Mouse (Mus musculus) liver, postnatal 0 days (tissue): Measurements from ENCODE around the gene Tnik. TPM values are rescaled to one million over a fixed set of nuclear protein-coding genes. Genes with fewer than 3 reads are reported as not detected.

Experiments used
- ATAC-seq: fragments of 200-750 bp; cut with Nextera tagmentation; 2 replicates; pipeline ENCODE4 v1.8.0; 2017; ENCODE audit warnings: mild to moderate bottlenecking, moderate library complexity
- DNase-seq: peaks from one replicate; pipeline ENCODE4 v3.0.0-alpha.2; 2016
- H3K27ac ChIP-seq: fragments of 300-500 bp; sonication (generic); 2 replicates; pipeline ENCODE4 v1.5.1; 2014; ENCODE audit warnings: antibody characterized with exemption, moderate library complexity, mild to moderate bottlenecking, low read depth
- H3K27me3 ChIP-seq: fragments of 300-500 bp; sonication (generic); 2 replicates; pipeline ENCODE4 v1.6.1; 2014; ENCODE audit warnings: low read length, control low read depth, mixed read lengths; ENCODE audit not compliant: insufficient read depth
- H3K36me3 ChIP-seq: fragments of 300-500 bp; sonication (generic); replicated peaks from 2 replicates; pipeline ENCODE4 v1.6.1; 2014; ENCODE audit warnings: mild to moderate bottlenecking, control low read depth, low read length, moderate library complexity, mixed read lengths; ENCODE audit not compliant: insufficient read depth
- H3K4me1 ChIP-seq: fragments of 300-500 bp; sonication (generic); 2 replicates; pipeline ENCODE4 v1.6.1; 2014; ENCODE audit warnings: antibody characterized with exemption, mild to moderate bottlenecking, control low read depth; ENCODE audit not compliant: insufficient read depth
- H3K4me2 ChIP-seq: fragments of 300-500 bp; sonication (generic); 2 replicates; pipeline ENCODE4 v1.6.1; 2014; ENCODE audit warnings: low read depth, mild to moderate bottlenecking, low read length, moderate library complexity, mixed read lengths
- H3K4me3 ChIP-seq: fragments of 300-500 bp; sonication (generic); 2 replicates; pipeline ENCODE4 v1.5.1; 2014; ENCODE audit warnings: low read depth, low read length
- H3K9ac ChIP-seq: fragments of 300-500 bp; sonication (generic); replicated peaks from 2 replicates; pipeline ENCODE4 v1.6.1; 2014; ENCODE audit warnings: mild to moderate bottlenecking, moderate library complexity
- H3K9me3 ChIP-seq: fragments of 300-500 bp; sonication (generic); 2 replicates; pipeline ENCODE4 v1.6.1; 2016; ENCODE audit warnings: mild to moderate bottlenecking, control low read depth, low read length, mixed read lengths
- CTCF ChIP-seq: sonication (generic); IDR thresholded peaks from 2 replicates; pipeline ENCODE4 v1.5.1; 2016; ENCODE audit warnings: antibody characterized with exemption, low read depth
- EP300 ChIP-seq: IDR thresholded peaks from 2 replicates; pipeline ENCODE4 v1.6.1; 2016; ENCODE audit warnings: antibody characterized with exemption, low read depth, mild to moderate bottlenecking
- WGBS: fragments of 180-500 bp; shearing (Covaris S2); extraction: QIAGEN DNeasy Blood & Tissue Kit; methylation state at CpG from one replicate; pipeline ENCODE4 v1.1.7; 2014; ENCODE audit not compliant: insufficient replicate concordance; 5-methylcytosine and 5-hydroxymethylcytosine counted together
- polyA plus RNA-seq: library from polyadenylated mRNA; unstranded; fragments of >200 nt; fragmentation: Nextera tagmentation; extraction: Ambion mirVana; gene quantifications from 2 replicates; pipeline ENCODE4 v1.2.1, GENCODE M21; 2015

Tnik gene
- polyA plus RNA-seq, 1 experiment from 2014 or later: 1.0 TPM

GRCm38 (mm10) chr3:28334547-28334946 is 71.5 kb downstream of the Tnik start:
- Histone ChIP-seq H3K9me3 (no peaks in the 10 kb centered on the region), H3K27ac (no peak overlapping the region), H3K4me1 (no peaks in the 10 kb centered on the region), H3K4me2 (no peak overlapping the region), H3K27me3 (no peaks in the 10 kb centered on the region), H3K9ac (no peak overlapping the region), H3K4me3 (no peak overlapping the region), H3K36me3 (no peaks in the 10 kb centered on the region)
- WGBS: 88% methylated on average over 1 of the region's 1 CpGs
- DNase-seq: no peak
- TF ChIP-seq EP300 (no peak), CTCF (no peak)
- no peak for ATAC-seq

GRCm38 (mm10) chr3:28340071-28340470 is 77.1 kb downstream of the Tnik start:
- no peaks in the 10 kb centered on the region for H3K4me1 ChIP-seq
- no peak overlapping the region for H3K4me3 ChIP-seq
- WGBS: 68% methylated on average over 8 of the region's 8 CpGs
- no peak overlapping the region for H3K9ac ChIP-seq
- ATAC-seq: no peak
- H3K27me3 ChIP-seq: no peaks in the 10 kb centered on the region
- TF ChIP-seq EP300 (no peak), CTCF (no peak)
- DNase-seq: no peak
- no peaks in the 10 kb centered on the region for H3K9me3 ChIP-seq
- no peak overlapping the region for H3K4me2 ChIP-seq
- H3K36me3 ChIP-seq: no peaks in the 10 kb centered on the region
- H3K27ac ChIP-seq: no peak overlapping the region

GRCm38 (mm10) chr3:28343204-28343603 is 80.2 kb downstream of the Tnik start:
- H3K27me3 ChIP-seq: no peaks in the 10 kb centered on the region
- H3K4me2 ChIP-seq: no peak overlapping the region
- H3K4me3 ChIP-seq: no peak overlapping the region
- no peak overlapping the region for H3K9ac ChIP-seq
- TF ChIP-seq EP300 (no peak), CTCF (no peak)
- H3K36me3 ChIP-seq: no peaks in the 10 kb centered on the region
- DNase-seq (no peak), ATAC-seq (no peak)
- no peaks in the 10 kb centered on the region for H3K4me1 ChIP-seq
- H3K27ac ChIP-seq: no peak overlapping the region
- 76% methylated on average over 3 of the region's 3 CpGs for WGBS
- no peaks in the 10 kb centered on the region for H3K9me3 ChIP-seq

- H3K4me3 ChIP-seq: no peak overlapping the region
- no peak for DNase-seq
- H3K9me3 ChIP-seq: no peaks in the 10 kb centered on the region
- no peak overlapping the region for H3K4me2 ChIP-seq
- H3K4me1 ChIP-seq: no peaks in the 10 kb centered on the region
- H3K9ac ChIP-seq: no peak overlapping the region
- H3K27ac ChIP-seq: no peak overlapping the region
- no peak for ATAC-seq
- TF ChIP-seq EP300 (no peak), CTCF (no peak)
- no peaks in the 10 kb centered on the region for H3K36me3 ChIP-seq
- WGBS: 73% methylated on average over 2 of the region's 2 CpGs
- H3K27me3 ChIP-seq: no peaks in the 10 kb centered on the region
These were observed 80.6 kb downstream of the Tnik start for GRCm38 (mm10) chr3:28343661-28344060.

- no peak overlapping the region for H3K4me2 ChIP-seq
- H3K36me3 ChIP-seq: no peaks in the 10 kb centered on the region
- H3K4me1 ChIP-seq: no peaks in the 10 kb centered on the region
- no peaks in the 10 kb centered on the region for H3K9me3 ChIP-seq
- TF ChIP-seq EP300 (no peak), CTCF (no peak)
- H3K27me3 ChIP-seq: no peaks in the 10 kb centered on the region
- DNase-seq: no peak
- 82% methylated on average over 1 of the region's 1 CpGs for WGBS
- H3K9ac ChIP-seq: no peak overlapping the region
- no peak for ATAC-seq
- H3K27ac ChIP-seq: no peak overlapping the region
- H3K4me3 ChIP-seq: no peak overlapping the region
These were observed 82.4 kb downstream of the Tnik start for GRCm38 (mm10) chr3:28345446-28345845.

GRCm38 (mm10) chr3:28345961-28346360 is 82.9 kb downstream of the Tnik start:
- H3K9me3 ChIP-seq: no peaks in the 10 kb centered on the region
- no peak overlapping the region for H3K9ac ChIP-seq
- H3K27ac ChIP-seq: no peak overlapping the region
- H3K27me3 ChIP-seq: no peaks in the 10 kb centered on the region
- 87% methylated on average over 1 of the region's 1 CpGs for WGBS
- H3K4me1 ChIP-seq: no peaks in the 10 kb centered on the region
- no peaks in the 10 kb centered on the region for H3K36me3 ChIP-seq
- TF ChIP-seq CTCF (no peak), EP300 (no peak)
- ATAC-seq (no peak), DNase-seq (no peak)
- H3K4me3 ChIP-seq: no peak overlapping the region
- H3K4me2 ChIP-seq: no peak overlapping the region

GRCm38 (mm10) chr3:28346476-28346875 is 83.5 kb downstream of the Tnik start:
- H3K27me3 ChIP-seq: no peaks in the 10 kb centered on the region
- ATAC-seq: no peak
- WGBS: 67% methylated on average over 4 of the region's 4 CpGs
- no peak for DNase-seq
- no peak overlapping the region for H3K27ac ChIP-seq
- H3K4me2 ChIP-seq: no peak overlapping the region
- no peaks in the 10 kb centered on the region for H3K4me1 ChIP-seq
- no peak overlapping the region for H3K9ac ChIP-seq
- H3K9me3 ChIP-seq: no peaks in the 10 kb centered on the region
- H3K36me3 ChIP-seq: no peaks in the 10 kb centered on the region
- TF ChIP-seq CTCF: no peak
- no peak for TF ChIP-seq EP300
- no peak overlapping the region for H3K4me3 ChIP-seq
